Mouse (Mus musculus) liver, adult 2 months (tissue): ENCODE measurements around the gene Col8a2.

Source experiments
- CTCF ChIP-seq: fragments of 200-500 bp; IDR thresholded peaks from 2 replicates; pipeline ENCODE4 v1.5.1; 2011; ENCODE audit warnings: low read depth, low read length, control low read depth
- POLR2A ChIP-seq: fragments of 200-500 bp; IDR thresholded peaks from 2 replicates; pipeline ENCODE4 v1.6.1; 2011; ENCODE audit warnings: low read length, control low read depth; ENCODE audit not compliant: insufficient read depth; ENCODE audit errors: extremely low read depth

- TF ChIP-seq CTCF = no peak
- TF ChIP-seq POLR2A = no peak
These were observed 38.3 kb downstream of the Col8a2 start for GRCm38 (mm10) chr4:126324861-126325260.
